Mouse (Mus musculus): ENCODE results near the gene Kif1a. TPM values are rescaled to one million over a fixed set of nuclear protein-coding genes. Genes with fewer than 3 reads are reported as not detected.
"Not testable (repeated sequence)": the region's sequence is repeated elsewhere in the genome, so short reads cannot be mapped to it uniquely, and the experiment has no call there.

Gene Kif1a
- total RNA-seq, 2 experiments from 2014 or later = not detected

DNA sequence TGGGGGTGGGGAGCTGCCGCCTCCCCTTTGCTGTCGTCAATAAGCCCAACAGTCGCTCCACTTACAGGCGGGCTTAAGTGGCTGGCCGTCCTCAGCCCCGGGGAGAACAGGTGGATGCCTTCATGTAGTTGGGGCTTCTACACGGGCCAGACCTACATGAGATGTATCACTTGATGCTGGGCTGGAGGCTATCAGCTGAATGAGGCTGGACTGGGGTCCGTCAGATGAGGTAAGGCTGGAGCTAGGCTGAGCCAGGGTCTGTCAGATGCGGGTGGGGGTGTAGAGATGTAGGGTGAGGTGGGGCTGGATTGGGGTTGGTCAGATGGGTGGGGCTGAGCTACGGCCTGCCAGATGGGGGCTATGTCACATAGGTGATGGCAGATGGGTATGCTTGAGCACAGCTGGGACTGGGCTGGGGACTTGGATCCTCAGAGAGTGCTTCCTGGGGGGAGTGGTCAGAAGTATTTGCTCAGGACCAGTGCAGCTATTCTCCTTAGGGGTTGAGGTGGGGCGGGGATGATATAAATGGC lies 122.6 kb downstream of the Kif1a start:
- ATAC-seq (replicated peaks; ENCODE audit: low FRiP score, poor library complexity, severe bottlenecking) = no peak

DNA sequence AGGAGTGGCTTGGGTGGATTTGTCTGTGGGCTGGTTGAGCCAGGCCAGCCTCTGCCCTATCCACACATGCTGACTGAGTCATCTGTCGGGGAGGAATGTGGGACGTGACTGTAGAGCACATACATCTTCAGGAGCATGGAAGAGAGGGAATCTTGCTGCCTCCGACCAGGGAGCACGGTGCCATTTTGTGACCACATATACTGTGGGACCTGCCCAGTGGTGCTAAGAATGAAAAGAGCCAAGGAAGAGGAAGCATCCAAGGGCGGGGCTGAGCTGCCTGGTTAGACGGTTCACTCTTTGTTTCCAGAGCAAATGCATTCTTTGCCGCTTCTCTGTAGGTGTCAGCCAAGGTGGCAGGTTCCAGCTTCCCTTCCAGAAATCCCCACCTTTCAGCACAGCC lies 123.1 kb downstream of the Kif1a start:
- no peak for ATAC-seq (replicated peaks; ENCODE audit: low FRiP score, poor library complexity, severe bottlenecking)

DNA sequence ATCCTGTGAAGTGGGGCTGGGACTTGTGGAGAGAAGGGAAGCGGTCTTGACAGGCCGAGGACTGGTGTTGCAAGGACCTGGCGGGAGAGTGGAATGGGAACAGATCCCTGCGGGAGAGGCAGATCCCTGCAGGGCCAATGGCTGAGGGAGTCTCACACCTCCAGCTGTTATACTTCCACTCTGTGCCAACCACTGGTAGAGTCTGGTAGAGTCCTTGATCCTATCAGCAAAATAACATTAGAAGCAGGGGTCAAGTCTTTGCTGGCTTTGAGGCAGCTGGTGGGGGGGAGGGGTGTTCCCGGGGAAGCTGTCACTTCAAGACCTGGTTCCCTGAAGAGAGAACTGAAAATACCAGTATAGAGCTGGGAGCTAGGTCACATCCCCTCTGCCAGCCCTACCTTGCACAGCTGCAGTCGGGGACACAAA lies 125.6 kb downstream of the Kif1a start:
- no peak for ATAC-seq (replicated peaks; ENCODE audit: low FRiP score, poor library complexity, severe bottlenecking)

DNA sequence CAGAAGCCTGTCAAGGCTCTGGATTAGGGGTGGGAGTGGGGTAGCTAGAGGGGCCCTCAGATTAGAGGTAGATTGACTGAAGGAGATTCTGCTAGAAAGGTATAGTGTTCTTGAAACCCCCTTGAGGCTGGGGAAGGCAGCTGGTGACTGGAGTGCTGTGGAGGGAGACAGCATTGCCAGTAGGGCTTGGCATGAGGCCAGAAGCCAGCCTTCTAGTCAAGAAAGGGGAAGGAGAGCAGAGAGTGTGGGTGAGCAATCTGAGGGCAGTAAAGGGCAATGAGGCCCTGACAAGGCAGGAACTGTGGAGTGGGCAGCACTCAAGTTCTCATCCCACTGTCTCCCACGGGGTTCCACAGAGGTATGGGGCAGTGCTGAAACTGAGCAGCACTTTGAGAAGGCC lies 128.9 kb downstream of the Kif1a start:
- no peak for ATAC-seq (replicated peaks; ENCODE audit: low FRiP score, poor library complexity, severe bottlenecking)

DNA sequence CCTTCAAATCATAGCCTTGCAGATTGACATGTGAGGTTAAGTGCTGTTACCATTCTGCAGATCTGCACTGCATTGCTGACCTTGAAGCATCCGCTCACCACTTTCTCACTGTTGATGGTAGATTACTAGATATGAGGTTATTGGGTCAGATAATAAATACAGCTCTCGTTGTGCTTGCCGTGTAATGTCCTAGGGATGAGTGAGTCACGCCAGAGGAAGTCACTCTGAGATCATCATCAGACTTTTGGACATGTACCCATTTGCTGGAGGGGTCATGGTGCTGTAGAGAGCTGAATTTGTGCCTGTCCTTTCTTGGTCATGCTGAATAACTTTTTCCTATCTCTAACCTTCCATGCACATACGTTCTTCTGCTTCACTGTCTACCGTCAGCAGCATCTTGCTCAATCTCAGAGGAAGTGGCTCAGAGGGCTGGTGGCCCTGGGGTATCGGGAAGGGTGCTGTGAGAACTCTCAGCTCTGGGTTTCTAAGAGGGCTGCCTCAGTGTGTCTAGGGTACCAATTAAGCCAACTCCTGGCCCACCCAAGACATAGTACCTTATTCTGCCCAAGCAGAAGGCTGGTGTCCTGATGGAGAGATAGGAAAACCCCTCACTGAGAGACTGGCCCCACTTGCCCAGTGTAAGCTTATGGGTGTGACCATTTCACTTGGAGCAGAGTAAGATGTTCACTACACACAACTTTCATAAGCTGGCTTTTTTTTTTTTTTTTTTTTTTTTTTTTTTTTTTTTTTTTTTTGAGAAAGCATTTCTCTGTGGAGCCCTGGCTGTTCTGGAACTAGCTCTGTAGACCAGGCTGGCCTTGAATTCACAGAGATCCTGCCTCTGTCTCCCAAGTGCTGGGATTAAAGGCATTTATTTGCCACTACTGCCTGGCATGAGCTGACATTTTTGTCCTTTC lies 129.6 kb downstream of the Kif1a start:
- no peak for ATAC-seq (replicated peaks; ENCODE audit: low FRiP score, poor library complexity, severe bottlenecking)

DNA sequence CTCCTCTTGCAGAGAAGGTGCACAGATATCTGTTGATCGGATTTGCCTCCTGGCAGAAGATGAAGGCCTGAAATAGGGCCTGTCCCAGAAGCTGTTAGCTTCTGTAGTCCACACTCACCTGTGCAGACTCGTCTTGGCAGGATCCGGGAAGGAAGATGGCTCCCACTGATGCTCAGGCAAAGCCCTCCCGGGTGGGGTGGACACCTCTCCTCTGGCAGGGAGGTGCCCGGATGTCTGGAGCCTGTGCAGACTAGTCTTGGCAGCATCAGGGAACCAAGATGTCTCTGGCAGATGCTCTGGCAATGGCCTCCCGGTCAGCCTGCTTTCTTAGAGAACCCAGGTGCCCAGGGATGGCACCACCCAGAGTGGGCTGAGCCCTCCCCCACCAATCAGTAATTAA lies 131.0 kb downstream of the Kif1a start:
- ATAC-seq (replicated peaks; ENCODE audit: low FRiP score, poor library complexity, severe bottlenecking) = not testable (repeated sequence)

Other genes with a start within 250 kb of the Kif1a start
- gene Ankmy1, start 199.0 kb downstream of the Kif1a start, total RNA-seq (2015; ENCODE audit: low replicate concordance) = not detected in 2 replicates
- gene Ankmy1, start 199.0 kb downstream of the Kif1a start, total RNA-seq (2017; ENCODE audit: low replicate concordance) = not detected in 2 replicates
- 5.4 TPM in 1 of 2 replicates, not detected in the other for gene Dusp28, start 195.0 kb downstream of the Kif1a start, total RNA-seq (2015; ENCODE audit: low replicate concordance)
- gene Dusp28, start 195.0 kb downstream of the Kif1a start, total RNA-seq (2017; ENCODE audit: low replicate concordance) = 0.68 TPM in 1 of 2 replicates, not detected in the other
- 8.4 and 13.6 TPM in 2 replicates for gene Rnpepl1, start 191.2 kb downstream of the Kif1a start, total RNA-seq (2015; ENCODE audit: low replicate concordance)
- gene Rnpepl1, start 191.2 kb downstream of the Kif1a start, total RNA-seq (2017; ENCODE audit: low replicate concordance) = 3.8 and 14.1 TPM in 2 replicates
- 1.9 TPM in 1 of 2 replicates, not detected in the other for gene Capn10, start 167.6 kb downstream of the Kif1a start, total RNA-seq (2015; ENCODE audit: low replicate concordance)
- 2.1 and 18.5 TPM in 2 replicates for gene Capn10, start 167.6 kb downstream of the Kif1a start, total RNA-seq (2017; ENCODE audit: low replicate concordance)
- gene Gpr35, start 151.1 kb downstream of the Kif1a start, total RNA-seq (2015; ENCODE audit: low replicate concordance) = 1.2 and 4.2 TPM in 2 replicates
- 1.1 and 3.2 TPM in 2 replicates for gene Gpr35, start 151.1 kb downstream of the Kif1a start, total RNA-seq (2017; ENCODE audit: low replicate concordance)
- not detected in 2 replicates for gene Aqp12, start 95.6 kb downstream of the Kif1a start, total RNA-seq (2015; ENCODE audit: low replicate concordance)
- gene Aqp12, start 95.6 kb downstream of the Kif1a start, total RNA-seq (2017; ENCODE audit: low replicate concordance) = not detected in 2 replicates
- not detected in 2 replicates for gene Agxt, start 33.3 kb upstream of the Kif1a start, total RNA-seq (2015; ENCODE audit: low replicate concordance)
- not detected in 2 replicates for gene Agxt, start 33.3 kb upstream of the Kif1a start, total RNA-seq (2017; ENCODE audit: low replicate concordance)
- not detected in 2 replicates for gene 2310007B03Rik, start 59.0 kb upstream of the Kif1a start, total RNA-seq (2015; ENCODE audit: low replicate concordance)
- gene 2310007B03Rik, start 59.0 kb upstream of the Kif1a start, total RNA-seq (2017; ENCODE audit: low replicate concordance) = not detected in 2 replicates
- gene Crocc2, start 66.8 kb upstream of the Kif1a start, total RNA-seq (2015; ENCODE audit: low replicate concordance) = not detected in 2 replicates
- not detected in 2 replicates for gene Crocc2, start 66.8 kb upstream of the Kif1a start, total RNA-seq (2017; ENCODE audit: low replicate concordance)
- 0.63 and 1.7 TPM in 2 replicates for gene Sned1, start 133.9 kb upstream of the Kif1a start, total RNA-seq (2015; ENCODE audit: low replicate concordance)
- gene Sned1, start 133.9 kb upstream of the Kif1a start, total RNA-seq (2017; ENCODE audit: low replicate concordance) = 0.09 TPM in 1 of 2 replicates, not detected in the other
- 7.5 and 8.4 TPM in 2 replicates for gene Mterf4, start 204.0 kb upstream of the Kif1a start, total RNA-seq (2015; ENCODE audit: low replicate concordance)
- 2.3 and 11.3 TPM in 2 replicates for gene Mterf4, start 204.0 kb upstream of the Kif1a start, total RNA-seq (2017; ENCODE audit: low replicate concordance)
- gene Ppp1r7, start 240.9 kb upstream of the Kif1a start, total RNA-seq (2015; ENCODE audit: low replicate concordance) = 6.3 and 11.0 TPM in 2 replicates
- 4.9 and 12.3 TPM in 2 replicates for gene Ppp1r7, start 240.9 kb upstream of the Kif1a start, total RNA-seq (2017; ENCODE audit: low replicate concordance)
- 6.5 and 11.0 TPM in 2 replicates for gene Pask, start 241.5 kb upstream of the Kif1a start, total RNA-seq (2015; ENCODE audit: low replicate concordance)
- 13.1 and 14.6 TPM in 2 replicates for gene Pask, start 241.5 kb upstream of the Kif1a start, total RNA-seq (2017; ENCODE audit: low replicate concordance)